Mouse (Mus musculus): ENCODE data around the gene Gcfc2. TPM values are rescaled to one million over a fixed set of nuclear protein-coding genes. Genes with fewer than 3 reads are reported as not detected.
A peak's percentile ranks its signal among the peaks of the same experiment; 100 is the strongest.

Gene Gcfc2
- polyA plus RNA-seq, 1 experiment = 11.7 TPM

- DNase-seq (ENCODE audit: low read depth) = no peak
- TF ChIP-seq POLR2A (IDR thresholded peaks at IDR 0.05; ENCODE audit: borderline replicate concordance, extremely low read depth, insufficient read depth, insufficient read length, poor library complexity, severe bottlenecking) (no peak), CTCF (IDR thresholded peaks at IDR 0.05; ENCODE audit: borderline replicate concordance, extremely low read depth, insufficient read depth, insufficient read length) (no peak)
Measured at GRCm38 (mm10) chr6:81979286-81979685, 55.8 kb downstream of the Gcfc2 start.

- TF ChIP-seq CTCF (IDR thresholded peaks at IDR 0.05; ENCODE audit: borderline replicate concordance, extremely low read depth, insufficient read depth, insufficient read length) (no peak), POLR2A (IDR thresholded peaks at IDR 0.05; ENCODE audit: borderline replicate concordance, extremely low read depth, insufficient read depth, insufficient read length, poor library complexity, severe bottlenecking) (no peak)
- no peak for DNase-seq (ENCODE audit: low read depth)
Measured at GRCm38 (mm10) chr6:81986171-81986570, 62.7 kb downstream of the Gcfc2 start.

GRCm38 (mm10) chr6:81986599-81986998, 63.1 kb downstream of the Gcfc2 start:
- no peak for DNase-seq (ENCODE audit: low read depth)
- TF ChIP-seq POLR2A (IDR thresholded peaks at IDR 0.05; ENCODE audit: borderline replicate concordance, extremely low read depth, insufficient read depth, insufficient read length, poor library complexity, severe bottlenecking) (no peak), CTCF (IDR thresholded peaks at IDR 0.05; ENCODE audit: borderline replicate concordance, extremely low read depth, insufficient read depth, insufficient read length) (no peak)

GRCm38 (mm10) chr6:81987010-81987409, 63.5 kb downstream of the Gcfc2 start:
- peak; percentile 89 for DNase-seq (ENCODE audit: low read depth)
- TF ChIP-seq CTCF (IDR thresholded peaks at IDR 0.05; ENCODE audit: borderline replicate concordance, extremely low read depth, insufficient read depth, insufficient read length) = peak; percentile 92
- TF ChIP-seq POLR2A (IDR thresholded peaks at IDR 0.05; ENCODE audit: borderline replicate concordance, extremely low read depth, insufficient read depth, insufficient read length, poor library complexity, severe bottlenecking) = no peak

- TF ChIP-seq POLR2A (IDR thresholded peaks at IDR 0.05; ENCODE audit: borderline replicate concordance, extremely low read depth, insufficient read depth, insufficient read length, poor library complexity, severe bottlenecking) (no peak), CTCF (IDR thresholded peaks at IDR 0.05; ENCODE audit: borderline replicate concordance, extremely low read depth, insufficient read depth, insufficient read length) (no peak)
- no peak for DNase-seq (ENCODE audit: low read depth)
Measured at GRCm38 (mm10) chr6:81987580-81987979, 64.1 kb downstream of the Gcfc2 start.

GRCm38 (mm10) chr6:81988341-81988740, 64.9 kb downstream of the Gcfc2 start:
- TF ChIP-seq CTCF (IDR thresholded peaks at IDR 0.05; ENCODE audit: borderline replicate concordance, extremely low read depth, insufficient read depth, insufficient read length) (no peak), POLR2A (IDR thresholded peaks at IDR 0.05; ENCODE audit: borderline replicate concordance, extremely low read depth, insufficient read depth, insufficient read length, poor library complexity, severe bottlenecking) (no peak)
- DNase-seq (ENCODE audit: low read depth) = no peak

- TF ChIP-seq POLR2A (IDR thresholded peaks at IDR 0.05; ENCODE audit: borderline replicate concordance, extremely low read depth, insufficient read depth, insufficient read length, poor library complexity, severe bottlenecking) (no peak), CTCF (IDR thresholded peaks at IDR 0.05; ENCODE audit: borderline replicate concordance, extremely low read depth, insufficient read depth, insufficient read length) (no peak)
- DNase-seq (ENCODE audit: low read depth) = peak; percentile 64
Measured at GRCm38 (mm10) chr6:81990049-81990810, 66.8 kb downstream of the Gcfc2 start.

Other genes with a start within 250 kb of the Gcfc2 start
- 12.1 and 12.5 TPM in 2 replicates for gene Mrpl19, start 42.3 kb downstream of the Gcfc2 start, polyA plus RNA-seq (2012; rRNA removed)
- gene Eva1a, start 117.4 kb downstream of the Gcfc2 start, polyA plus RNA-seq (2012; rRNA removed) = 0.53 and 0.89 TPM in 2 replicates